Mouse (Mus musculus) B cell, adult 2 months (primary cell): ENCODE data around the gene Card11.

ENCODE experiments used
- DNase-seq, 2 experiments: peaks; one replicate each; pipeline ENCODE4 v3.0.0; 2022

Card11 gene

DNA sequence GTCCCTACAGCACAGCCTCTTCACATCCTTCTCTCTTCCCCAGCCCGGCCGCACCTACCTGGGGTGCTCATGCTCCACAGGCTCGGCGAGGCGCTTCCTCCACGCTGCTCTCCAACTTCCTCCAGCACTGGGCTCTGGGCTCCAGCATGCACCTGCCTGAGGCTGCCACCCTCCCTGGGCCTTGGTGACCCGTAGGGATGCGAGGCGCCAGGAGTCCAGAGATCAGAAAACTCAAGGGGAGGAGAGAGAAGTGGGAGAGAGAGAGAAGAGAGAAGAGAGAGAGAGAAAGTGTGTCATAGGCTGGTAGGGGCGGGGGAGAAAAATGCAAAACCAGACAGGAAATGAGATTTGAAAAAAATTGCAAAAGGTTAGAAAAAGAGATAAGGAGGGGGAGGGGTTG is at the start of gene Card11:
Gene Card11 (minus strand): TSS at position 234 of the 400 bp plus-strand sequence.
- DNase-seq: peak; percentile 75 to 77

DNA sequence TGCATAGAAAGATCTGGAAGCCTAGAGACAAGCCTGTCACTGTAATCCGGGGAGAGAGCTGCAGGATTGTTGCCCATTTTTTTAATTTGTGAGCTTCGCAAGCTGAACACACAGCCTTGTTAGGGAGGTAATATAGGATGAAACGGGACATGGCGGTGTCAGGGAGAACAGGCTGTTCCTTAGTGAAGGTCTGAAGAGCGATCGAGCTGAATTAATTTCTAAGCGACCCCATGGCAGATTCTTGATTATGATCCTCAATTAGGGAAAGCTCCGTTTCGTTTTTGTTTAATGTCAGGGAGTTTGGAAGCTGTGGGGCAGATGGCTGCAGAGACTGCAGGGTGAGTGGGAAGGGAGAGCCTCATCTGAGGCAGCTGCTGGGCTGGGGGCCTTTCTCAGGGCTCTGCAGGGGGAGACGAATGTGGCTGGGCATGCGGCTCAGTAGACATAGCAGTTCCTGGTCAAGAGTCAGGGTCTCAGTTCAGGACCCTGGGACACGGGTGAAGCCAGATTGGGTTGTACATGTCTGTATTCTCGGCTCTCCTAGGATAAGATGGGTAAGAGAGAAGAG is 47.4 kb upstream of the Card11 start:
- no peak for DNase-seq

- DNase-seq: no peak
Measured at GRCm38 (mm10) chr5:141044976-141045375, 44.6 kb upstream of the Card11 start.

- peak; percentile 42 to 48 for DNase-seq
Measured at GRCm38 (mm10) chr5:141043654-141044447, 43.5 kb upstream of the Card11 start.

DNA sequence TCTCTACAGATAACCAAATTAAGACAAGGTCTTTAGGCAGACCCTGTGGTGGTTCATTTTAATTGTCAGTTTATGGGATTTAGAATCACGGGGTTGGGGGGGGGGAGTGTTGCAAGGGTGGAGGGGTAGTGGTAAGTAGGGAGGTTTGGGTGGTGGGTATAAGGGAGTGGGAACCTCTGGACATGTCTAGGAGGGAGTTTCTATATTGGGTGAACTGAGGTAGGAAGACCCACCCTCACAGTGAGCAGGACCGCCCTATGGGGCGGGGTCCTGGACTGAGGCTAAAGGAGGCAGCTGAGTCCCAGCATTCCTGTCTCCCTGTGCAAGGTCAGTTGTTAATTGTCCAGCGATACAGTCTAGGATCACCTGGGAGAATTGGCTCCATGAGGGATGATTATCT is 42.0 kb upstream of the Card11 start:
- no peak for DNase-seq

DNA sequence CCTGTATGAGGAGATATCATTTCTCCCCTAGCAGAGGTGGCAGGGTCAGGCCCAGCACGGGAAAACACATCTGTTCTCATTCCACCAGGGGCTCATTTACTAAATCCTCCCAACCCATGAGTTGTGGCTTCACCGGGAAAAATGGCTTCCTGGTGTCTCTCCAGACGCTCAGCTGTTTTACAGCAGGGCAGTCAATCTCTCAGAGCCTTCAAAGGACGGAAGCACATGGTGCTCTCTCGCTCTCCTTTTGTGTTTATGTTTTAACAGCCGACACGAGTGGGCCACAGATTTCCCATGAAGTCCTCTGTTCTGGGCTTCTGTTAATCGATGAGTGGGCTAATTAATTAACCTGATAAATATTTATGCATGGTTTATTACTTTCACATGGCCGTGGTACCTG is 40.5 kb upstream of the Card11 start:
- no peak for DNase-seq

- no peak for DNase-seq
Measured at GRCm38 (mm10) chr5:141038342-141038741, 38.0 kb upstream of the Card11 start.

GRCm38 (mm10) chr5:141035346-141035745 is 35.0 kb upstream of the Card11 start:
- no peak for DNase-seq

- no peak for DNase-seq
Measured at GRCm38 (mm10) chr5:141034301-141034700, 33.9 kb upstream of the Card11 start.

GRCm38 (mm10) chr5:141033001-141033400 is 32.6 kb upstream of the Card11 start:
- DNase-seq: peak; percentile 51 to 56

DNA sequence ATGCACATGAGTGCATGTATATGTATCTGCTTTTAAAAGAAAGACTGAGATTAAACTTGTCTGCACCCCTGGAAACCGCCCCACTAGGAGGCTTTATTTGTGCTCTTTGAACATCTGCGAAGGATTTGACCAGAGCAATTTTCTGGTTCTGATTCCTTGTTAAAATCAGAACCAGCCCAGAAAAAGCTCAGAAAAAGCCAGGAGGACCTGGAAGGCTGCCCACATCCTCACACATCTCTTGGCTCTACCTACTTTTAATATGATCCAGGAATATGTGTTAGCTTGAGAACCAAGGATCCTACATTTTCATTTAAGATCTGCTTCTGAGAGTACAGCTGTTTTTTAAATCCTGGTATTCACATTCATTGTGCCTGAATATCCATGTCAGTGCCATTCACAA is 29.0 kb upstream of the Card11 start:
- DNase-seq: no peak

- DNase-seq: peak; percentile 34 to 38
Measured at GRCm38 (mm10) chr5:141025635-141026034, 25.3 kb upstream of the Card11 start.

DNA sequence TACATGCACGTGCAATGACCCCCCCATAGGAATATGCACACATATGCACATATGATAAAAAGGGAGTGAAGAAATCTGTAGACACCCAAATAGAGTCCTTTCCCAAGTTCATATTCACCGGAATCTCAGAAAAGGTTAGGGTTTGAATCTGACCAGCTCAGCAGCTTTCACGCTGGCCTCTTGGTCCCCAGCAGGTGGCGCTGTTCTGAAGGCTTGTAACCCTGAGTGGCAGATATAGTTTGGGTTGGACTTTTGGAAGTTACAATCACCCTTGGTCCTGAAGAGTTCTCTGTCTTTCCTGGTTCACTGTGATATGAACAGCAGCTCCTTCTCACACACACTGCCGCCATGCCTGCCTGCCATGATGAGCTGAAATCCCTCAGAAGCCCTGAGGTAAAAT is 24.1 kb upstream of the Card11 start:
- DNase-seq: peak; percentile 56 to 58

- peak; percentile 67 for DNase-seq
Measured at GRCm38 (mm10) chr5:141017927-141018700, 17.7 kb upstream of the Card11 start.

DNA sequence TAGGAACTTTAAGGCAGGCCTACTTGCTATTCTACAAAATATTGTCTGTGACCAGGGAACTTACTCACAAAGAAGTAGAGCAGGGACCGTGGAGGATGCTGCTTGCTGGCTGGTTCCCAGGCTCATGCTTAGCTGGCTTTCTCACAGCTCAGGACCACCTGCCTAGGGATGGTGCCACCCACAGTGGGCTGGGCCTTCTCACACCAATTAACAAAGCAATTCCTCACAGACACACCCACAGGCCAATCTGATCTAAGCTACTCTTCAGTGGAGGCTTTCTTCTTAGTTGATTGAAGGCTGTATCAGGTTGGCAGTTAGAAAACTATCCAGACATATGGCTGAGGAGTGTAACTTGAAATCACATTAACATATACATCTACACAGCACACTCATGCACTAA is 15.7 kb upstream of the Card11 start:
- no peak for DNase-seq

GRCm38 (mm10) chr5:141014216-141014615 is 13.8 kb upstream of the Card11 start:
- DNase-seq: peak; percentile 73 to 81

DNA sequence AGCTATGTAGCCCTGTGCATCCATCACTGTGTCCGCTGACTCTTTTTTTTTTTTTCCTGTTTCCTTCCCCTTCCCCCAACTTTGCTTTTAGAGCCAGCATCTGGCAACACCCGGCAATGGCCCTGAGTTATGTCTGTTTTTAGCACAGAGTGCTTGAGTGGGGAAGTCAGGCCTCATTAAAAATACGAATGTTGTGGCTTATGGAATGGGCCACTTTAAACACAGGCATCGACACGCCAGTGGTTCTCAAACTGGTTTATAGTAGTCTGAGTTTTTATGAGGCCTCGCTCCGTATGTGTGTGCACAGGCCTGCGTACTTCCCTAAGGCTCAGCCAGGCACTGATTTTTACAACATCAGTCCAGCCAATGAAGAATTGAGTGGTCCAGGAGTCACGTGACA is 13.1 kb upstream of the Card11 start:
- no peak for DNase-seq

- DNase-seq: peak in 1 of 2 experiments; percentile 31
Measured at GRCm38 (mm10) chr5:141005491-141005890, 5.1 kb upstream of the Card11 start.

DNA sequence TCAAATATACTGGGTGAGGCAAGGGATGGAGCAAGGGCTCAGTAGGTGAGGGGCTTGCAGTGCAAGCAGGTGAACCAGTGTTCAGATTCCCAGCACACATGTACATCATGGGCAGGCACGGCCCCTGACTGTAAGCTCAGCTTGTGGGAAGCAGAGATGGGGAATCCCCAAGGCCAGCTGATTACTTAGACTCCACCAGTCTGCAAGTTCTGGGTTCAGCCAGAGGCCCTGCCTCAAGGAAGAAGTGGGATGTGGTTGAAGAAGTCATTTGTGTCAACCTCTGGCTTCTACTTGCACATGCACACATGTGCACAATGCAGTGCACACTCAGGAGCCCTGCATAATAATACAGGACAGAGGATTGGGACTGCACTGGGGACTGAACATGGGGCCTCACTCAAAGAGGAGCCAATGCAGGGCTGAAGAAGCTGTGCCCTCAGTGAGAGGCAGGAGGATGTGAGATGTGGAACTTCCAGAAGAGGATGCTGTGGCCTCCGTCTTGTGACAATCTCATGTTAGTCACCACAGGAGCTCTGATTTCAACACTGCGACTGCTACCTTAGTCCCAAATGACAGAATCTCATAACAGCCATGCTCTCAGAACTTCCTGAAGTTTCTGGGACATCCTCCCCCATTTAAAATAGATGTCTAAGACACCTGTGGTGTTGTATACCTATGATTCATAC is 3.8 kb upstream of the Card11 start:
- DNase-seq: peak; percentile 34 to 37

DNA sequence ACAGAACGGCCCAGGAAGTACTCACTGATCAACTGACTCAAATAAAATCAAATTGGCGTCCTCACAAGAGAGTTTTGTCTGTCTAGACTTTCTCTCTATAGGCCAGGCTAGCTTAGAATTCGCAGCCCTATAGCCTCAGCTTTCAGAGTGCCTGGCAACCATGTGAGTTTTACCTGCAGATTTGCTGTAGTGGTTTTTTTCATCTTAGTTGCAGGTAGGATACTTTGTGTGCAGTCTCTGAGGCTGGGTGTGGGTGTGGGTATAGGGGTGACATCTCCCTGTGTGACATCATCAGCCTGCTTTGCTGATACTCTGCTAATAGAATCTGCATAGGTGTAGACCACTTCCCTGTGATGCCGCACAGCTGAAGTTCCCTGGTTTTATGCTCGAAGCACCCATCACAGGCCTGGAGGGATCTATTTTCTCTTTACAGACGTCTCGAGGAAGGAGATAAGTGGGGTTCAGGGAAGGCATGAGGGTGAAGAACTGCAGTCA is 1.2 kb downstream of the Card11 start:
- DNase-seq: no peak

- peak; percentile 80 to 82 for DNase-seq
Measured at GRCm38 (mm10) chr5:140997767-140998166, 2.6 kb downstream of the Card11 start.

- peak; percentile 43 to 46 for DNase-seq
Measured at GRCm38 (mm10) chr5:140992093-140993070, 8.0 kb downstream of the Card11 start.
